Mouse (Mus musculus): ENCODE data around the gene Limk2. TPM values are rescaled to one million over a fixed set of nuclear protein-coding genes. Genes with fewer than 3 reads are reported as not detected.

The Limk2 gene
- polyA plus RNA-seq, 1 experiment from 2014 or later: 69.3 TPM

GRCm38 (mm10) chr11:3341476-3341875, 67.5 kb downstream of the Limk2 start:
- Histone ChIP-seq H3K36me3 (ENCODE audit: control insufficient read depth, insufficient read depth, low read length) (peaks cover 7% of the 10 kb centered on the region; the same call in 1 of the 2 replicates), H3K27me3 (ENCODE audit: control insufficient read depth, insufficient read depth, low read length) (no peaks in the 10 kb centered on the region), H3K9me3 (ENCODE audit: control insufficient read depth, low read length) (no peaks in the 10 kb centered on the region), H3K9ac (ENCODE audit: low read length) (no peak overlapping the region), H3K27ac (replicated peaks) (no peak overlapping the region), H3K4me2 (replicated peaks; ENCODE audit: low read depth) (no peak overlapping the region), H3K4me1 (replicated peaks; ENCODE audit: control insufficient read depth, insufficient read depth) (peaks cover 6% of the 10 kb centered on the region), H3K4me3 (ENCODE audit: low read depth, low read length) (no peak overlapping the region)
- DNase-seq (ENCODE audit: low spot score): no peak
- TF ChIP-seq EP300 (optimal IDR thresholded peaks at IDR 0.05): no peak
- ATAC-seq (ENCODE audit: low FRiP score, low TSS enrichment): no peak
- 72% methylated on average over 5 of the region's 5 CpGs for WGBS

DNA sequence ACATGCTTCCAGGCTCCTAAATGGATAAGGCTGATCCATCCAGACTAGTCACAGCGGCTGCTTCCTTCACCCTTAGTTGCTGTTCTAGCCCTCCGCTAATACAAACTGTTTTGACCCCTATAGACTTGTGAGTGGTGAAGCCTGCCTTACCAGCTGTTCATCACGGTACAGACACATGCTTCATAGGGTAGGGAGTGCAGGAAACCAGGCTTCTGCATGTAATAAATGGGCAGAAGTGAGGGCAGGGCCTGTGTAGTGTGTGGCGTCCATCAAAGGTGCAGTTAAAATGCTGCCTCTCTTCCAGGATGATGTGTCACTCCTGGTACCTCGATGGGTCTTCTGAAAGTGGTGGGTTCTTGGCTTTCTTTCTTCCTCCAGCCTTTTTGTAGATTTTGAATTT, 71.0 kb downstream of the Limk2 start:
- Histone ChIP-seq H3K4me1 (replicated peaks; ENCODE audit: control insufficient read depth, insufficient read depth) (peaks cover 15% of the 10 kb centered on the region), H3K9ac (ENCODE audit: low read length) (no peak overlapping the region), H3K27ac (replicated peaks) (0 out of 2 replicates have a peak overlapping the region, but pooled peaks have one; percentile 49), H3K27me3 (ENCODE audit: control insufficient read depth, insufficient read depth, low read length) (no peaks in the 10 kb centered on the region), H3K4me3 (ENCODE audit: low read depth, low read length) (no peak overlapping the region), H3K9me3 (ENCODE audit: control insufficient read depth, low read length) (no peaks in the 10 kb centered on the region), H3K4me2 (replicated peaks; ENCODE audit: low read depth) (no peak overlapping the region), H3K36me3 (ENCODE audit: control insufficient read depth, insufficient read depth, low read length) (peaks cover 6% of the 10 kb centered on the region; the same call in 1 of the 2 replicates)
- 58% methylated on average over 5 of the region's 5 CpGs for WGBS
- ATAC-seq (ENCODE audit: low FRiP score, low TSS enrichment): 0 out of 2 replicates have a peak, but pooled peaks have one; percentile 3
- no peak for DNase-seq (ENCODE audit: low spot score)
- TF ChIP-seq CTCF (IDR thresholded peaks at IDR 0.05; ENCODE audit: low read depth): no peak
- no peak for TF ChIP-seq EP300 (optimal IDR thresholded peaks at IDR 0.05)

DNA sequence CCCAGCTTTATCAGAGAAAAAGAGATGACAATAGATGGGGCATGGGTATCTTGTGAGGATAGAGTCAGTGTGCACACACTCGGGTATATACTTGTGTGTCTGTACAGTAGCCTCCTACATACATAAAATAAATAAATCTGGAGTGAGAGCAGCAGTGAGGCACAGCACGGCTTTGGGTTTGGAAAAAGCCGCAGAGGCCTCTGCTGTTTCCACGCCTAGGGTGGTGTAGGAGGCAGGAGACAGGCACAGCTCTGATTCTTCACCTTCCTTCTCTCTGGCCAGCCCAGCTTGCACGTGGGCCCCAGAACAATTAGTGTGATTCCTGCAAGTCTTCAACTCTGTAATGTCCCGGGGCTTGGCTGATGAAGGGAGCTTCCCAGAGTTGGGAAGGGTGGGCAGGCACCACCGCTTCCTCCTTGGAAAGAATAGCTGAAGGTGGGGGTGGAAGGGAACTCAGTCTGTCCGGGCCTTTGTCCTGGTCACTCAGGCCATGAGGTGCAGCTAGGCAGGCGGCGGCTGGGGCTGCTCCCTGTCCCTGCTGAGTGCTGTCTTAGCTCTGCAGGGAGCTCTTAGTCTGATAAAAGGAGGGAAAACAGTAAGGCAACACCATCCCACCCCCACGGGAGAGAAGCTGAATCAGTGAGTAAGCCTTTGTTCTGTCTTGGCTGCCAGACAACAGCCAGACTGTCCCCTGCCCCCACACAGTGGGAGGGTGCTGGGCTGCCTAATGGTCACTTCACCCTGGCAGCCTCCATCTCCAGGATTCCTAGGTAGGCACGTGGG, 71.6 kb downstream of the Limk2 start:
- 0 out of 2 replicates have a peak, but pooled peaks have one; percentile 22 for ATAC-seq (ENCODE audit: low FRiP score, low TSS enrichment)

GRCm38 (mm10) chr11:3336602-3337001, 72.4 kb downstream of the Limk2 start:
- TF ChIP-seq CTCF (IDR thresholded peaks at IDR 0.05; ENCODE audit: low read depth) (no peak), EP300 (optimal IDR thresholded peaks at IDR 0.05) (no peak)
- H3K27ac ChIP-seq (replicated peaks): no peak overlapping the region
- H3K9ac ChIP-seq (ENCODE audit: low read length): no peak overlapping the region
- no peak overlapping the region for H3K4me2 ChIP-seq (replicated peaks; ENCODE audit: low read depth)
- no peaks in the 10 kb centered on the region for H3K9me3 ChIP-seq (ENCODE audit: control insufficient read depth, low read length)
- 79% methylated on average over 3 of the region's 3 CpGs for WGBS
- H3K4me1 ChIP-seq (replicated peaks; ENCODE audit: control insufficient read depth, insufficient read depth): peaks cover 22% of the 10 kb centered on the region
- no peaks in the 10 kb centered on the region for H3K27me3 ChIP-seq (ENCODE audit: control insufficient read depth, insufficient read depth, low read length)
- no peak overlapping the region for H3K4me3 ChIP-seq (ENCODE audit: low read depth, low read length)
- no peak for ATAC-seq (ENCODE audit: low FRiP score, low TSS enrichment)
- H3K36me3 ChIP-seq (ENCODE audit: control insufficient read depth, insufficient read depth, low read length): peaks cover 2% of the 10 kb centered on the region; the same call in 1 of the 2 replicates
- no peak for DNase-seq (ENCODE audit: low spot score)

More for the DNA sequence above, 71.6 kb downstream of the Limk2 start:
- WGBS: 15% methylated on average over 12 of the region's 12 CpGs
- no peak overlapping the region for H3K4me2 ChIP-seq (replicated peaks; ENCODE audit: low read depth)
- no peak overlapping the region for H3K9ac ChIP-seq (ENCODE audit: low read length)
- peaks cover 5% of the 10 kb centered on the region; the same call in 1 of the 2 replicates for H3K36me3 ChIP-seq (ENCODE audit: control insufficient read depth, insufficient read depth, low read length)
- H3K27ac ChIP-seq (replicated peaks): peak overlapping the region; percentile 49
- H3K9me3 ChIP-seq (ENCODE audit: control insufficient read depth, low read length): no peaks in the 10 kb centered on the region
- H3K27me3 ChIP-seq (ENCODE audit: control insufficient read depth, insufficient read depth, low read length): no peaks in the 10 kb centered on the region
- TF ChIP-seq CTCF (IDR thresholded peaks at IDR 0.05; ENCODE audit: low read depth) (no peak), EP300 (optimal IDR thresholded peaks at IDR 0.05) (no peak)
- peaks cover 18% of the 10 kb centered on the region for H3K4me1 ChIP-seq (replicated peaks; ENCODE audit: control insufficient read depth, insufficient read depth)
- peak; percentile 41 for DNase-seq (ENCODE audit: low spot score)
- H3K4me3 ChIP-seq (ENCODE audit: low read depth, low read length): no peak overlapping the region

DNA sequence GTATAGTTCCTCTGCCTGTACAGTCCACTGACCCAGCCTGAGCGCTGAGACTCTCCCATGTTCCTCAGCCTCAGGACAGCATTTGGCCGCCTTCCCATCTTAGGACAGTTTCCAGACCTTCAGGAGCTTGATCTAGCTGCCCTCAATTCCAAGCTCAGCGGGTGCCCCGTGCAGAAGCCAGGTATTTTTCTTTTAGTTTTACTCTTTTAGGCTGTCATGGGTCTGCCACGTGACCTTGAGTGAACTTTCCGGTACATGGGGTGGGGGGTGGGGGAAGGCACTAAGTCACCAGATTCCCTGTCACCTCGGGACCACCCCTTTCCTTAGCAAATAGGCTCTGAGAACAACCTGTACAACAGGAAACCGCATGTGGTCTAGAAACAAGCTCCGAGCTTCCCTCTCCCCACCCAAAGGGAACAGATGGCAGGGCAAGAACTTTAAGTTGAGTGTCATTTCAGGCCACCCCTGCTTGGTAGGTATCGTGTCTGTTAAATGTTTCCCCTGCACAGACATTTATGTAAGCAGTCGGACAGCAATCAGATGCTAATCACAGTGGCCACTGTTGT, 73.3 kb downstream of the Limk2 start:
- no peak overlapping the region for H3K9ac ChIP-seq (ENCODE audit: low read length)
- H3K27ac ChIP-seq (replicated peaks): peak overlapping the region; percentile 1; the same call in 1 of the 2 replicates
- no peak overlapping the region for H3K4me3 ChIP-seq (ENCODE audit: low read depth, low read length)
- DNase-seq (ENCODE audit: low spot score) (no peak), ATAC-seq (ENCODE audit: low FRiP score, low TSS enrichment) (no peak)
- WGBS: 28% methylated on average over 11 of the region's 11 CpGs
- TF ChIP-seq EP300 (optimal IDR thresholded peaks at IDR 0.05): no peak
- no peak for TF ChIP-seq CTCF (IDR thresholded peaks at IDR 0.05; ENCODE audit: low read depth)
- no peaks in the 10 kb centered on the region for H3K36me3 ChIP-seq (ENCODE audit: control insufficient read depth, insufficient read depth, low read length)
- no peaks in the 10 kb centered on the region for H3K27me3 ChIP-seq (ENCODE audit: control insufficient read depth, insufficient read depth, low read length)
- H3K9me3 ChIP-seq (ENCODE audit: control insufficient read depth, low read length): no peaks in the 10 kb centered on the region
- peak overlapping the region; percentile 23; the same call in 1 of the 2 replicates for H3K4me2 ChIP-seq (replicated peaks; ENCODE audit: low read depth)
- H3K4me1 ChIP-seq (replicated peaks; ENCODE audit: control insufficient read depth, insufficient read depth): peaks cover 23% of the 10 kb centered on the region

Measured in stomach, postnatal 0 days (tissue).